Mouse (Mus musculus): Measurements from ENCODE around the gene Ammecr1.

DNA sequence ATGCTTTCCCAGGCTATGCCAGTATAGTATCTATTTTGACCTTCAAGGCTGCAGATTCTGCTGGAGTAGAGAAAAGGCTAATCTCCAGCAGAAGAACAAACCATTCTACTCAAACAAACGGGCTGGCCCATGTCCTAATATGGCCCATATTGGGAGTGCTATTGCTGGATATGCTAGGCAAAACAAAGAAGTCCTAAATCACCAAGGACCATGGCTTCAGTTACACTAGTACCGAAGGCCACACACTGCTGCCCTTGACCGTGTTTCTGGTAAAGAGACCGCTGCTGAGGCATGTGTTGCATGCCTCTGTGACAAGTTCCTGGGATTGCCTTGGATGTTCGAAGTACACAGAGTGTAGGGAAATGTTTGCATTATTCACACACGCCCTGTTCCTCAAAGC is 120.3 kb downstream of the Ammecr1 start:
- TF ChIP-seq CTCF (IDR thresholded peaks at IDR 0.05; ENCODE audit: low read depth, low read length), result no peak
- TF ChIP-seq POLR2A (IDR thresholded peaks at IDR 0.05; ENCODE audit: extremely low read depth, insufficient read depth, low read length), result no peak

Data from liver, adult 2 months (tissue).